Mouse (Mus musculus) midbrain, embryonic 11.5 days (tissue): ENCODE data around the gene Ttc29. TPM values are rescaled to one million over a fixed set of nuclear protein-coding genes. Genes with fewer than 3 reads are reported as not detected.

ENCODE experiments used
- ATAC-seq: fragments of 200-750 bp; cut with Nextera tagmentation; 2 replicates; pipeline ENCODE4 v1.8.0; 2017; ENCODE audit warnings: moderate TSS enrichment, moderate library complexity; ENCODE audit not compliant: low FRiP score
- DNase-seq: peaks from one replicate; pipeline ENCODE4 v3.0.0; 2015; ENCODE audit warnings: low spot score; ENCODE audit errors: missing footprints
- H3K27ac ChIP-seq: fragments of 300-500 bp; sonication (generic); 2 replicates; pipeline ENCODE4 v1.5.1; 2014; ENCODE audit warnings: low read depth, low read length
- H3K27me3 ChIP-seq: fragments of 300-500 bp; sonication (generic); 2 replicates; pipeline ENCODE4 v1.6.1; 2014; ENCODE audit warnings: mild to moderate bottlenecking, low read length, moderate library complexity, mixed read lengths; ENCODE audit not compliant: control insufficient read depth, insufficient read depth
- H3K36me3 ChIP-seq: fragments of 300-500 bp; sonication (generic); 2 replicates; pipeline ENCODE4 v1.6.1; 2014; ENCODE audit warnings: mild to moderate bottlenecking, low read length, moderate library complexity, mixed read lengths; ENCODE audit not compliant: control insufficient read depth, insufficient read depth
- H3K4me1 ChIP-seq: fragments of 300-500 bp; sonication (generic); 2 replicates; pipeline ENCODE4 v1.6.1; 2014; ENCODE audit warnings: low read length; ENCODE audit not compliant: control insufficient read depth, insufficient read depth
- H3K4me2 ChIP-seq: fragments of 300-500 bp; sonication (generic); 2 replicates; pipeline ENCODE4 v1.6.1; 2014; ENCODE audit warnings: mild to moderate bottlenecking, moderate library complexity
- H3K4me3 ChIP-seq: fragments of 300-500 bp; sonication (generic); 2 replicates; pipeline ENCODE4 v1.5.1; 2014; ENCODE audit warnings: low read depth, low read length
- H3K9ac ChIP-seq: fragments of 300-500 bp; sonication (generic); 2 replicates; pipeline ENCODE4 v1.6.1; 2014; ENCODE audit warnings: low read length
- H3K9me3 ChIP-seq: fragments of 300-500 bp; sonication (generic); 2 replicates; pipeline ENCODE4 v1.6.1; 2016; ENCODE audit warnings: low read length; ENCODE audit not compliant: control insufficient read depth
- WGBS: fragments of 180-500 bp; shearing (Covaris S2); extraction: QIAGEN DNeasy Blood & Tissue Kit; methylation state at CpG from one replicate; pipeline ENCODE4 v1.1.7; 2014; 5-methylcytosine and 5-hydroxymethylcytosine counted together
- polyA plus RNA-seq: library from polyadenylated mRNA; unstranded; fragments of >200 nt; fragmentation: Nextera tagmentation; extraction: Ambion mirVana; gene quantifications from 2 replicates; pipeline ENCODE4 v1.2.1, GENCODE M21; 2014

The Ttc29 gene
- polyA plus RNA-seq, 1 experiment from 2014 or later, result 0.41 TPM

- ATAC-seq (no peak), DNase-seq (peak; percentile 94)
- Histone ChIP-seq H3K9ac (no peak overlapping the region), H3K4me2 (peak overlapping the region; percentile 72), H3K9me3 (no peaks in the 10 kb centered on the region), H3K27ac (no peak overlapping the region), H3K27me3 (peaks cover 89% of the 10 kb centered on the region), H3K36me3 (no peaks in the 10 kb centered on the region), H3K4me1 (peaks cover 12% of the 10 kb centered on the region), H3K4me3 (peak overlapping the region; percentile 9; the same call in 1 of the 2 replicates)
- under 1% methylated on average over 8 of the region's 8 CpGs for WGBS
Measured at GRCm38 (mm10) chr8:78434340-78434739, 221.2 kb downstream of the Ttc29 start.

- Histone ChIP-seq H3K9ac (no peak overlapping the region), H3K4me3 (peak overlapping the region; percentile 35; the same call in 1 of the 2 replicates), H3K36me3 (no peaks in the 10 kb centered on the region), H3K27me3 (peaks cover 86% of the 10 kb centered on the region), H3K9me3 (no peaks in the 10 kb centered on the region), H3K4me1 (peaks cover 12% of the 10 kb centered on the region), H3K4me2 (peak overlapping the region; percentile 72), H3K27ac (no peak overlapping the region)
- under 1% methylated on average over 62 of the region's 62 CpGs for WGBS
- peak; percentile 96 for DNase-seq
- peak; percentile 41 for ATAC-seq
Measured at GRCm38 (mm10) chr8:78434823-78435623, 221.9 kb downstream of the Ttc29 start.

- peaks cover 86% of the 10 kb centered on the region for H3K27me3 ChIP-seq
- H3K4me1 ChIP-seq, result peaks cover 12% of the 10 kb centered on the region
- H3K9ac ChIP-seq, result no peak overlapping the region
- H3K27ac ChIP-seq, result no peak overlapping the region
- ATAC-seq, result no peak
- H3K4me3 ChIP-seq, result peak overlapping the region; percentile 35
- H3K36me3 ChIP-seq, result no peaks in the 10 kb centered on the region
- H3K4me2 ChIP-seq, result peak overlapping the region; percentile 72
- peak; percentile 91 for DNase-seq
- under 1% methylated on average over 18 of the region's 18 CpGs for WGBS
- H3K9me3 ChIP-seq, result no peaks in the 10 kb centered on the region
Measured at GRCm38 (mm10) chr8:78435624-78435960, 222.5 kb downstream of the Ttc29 start.

- peak; percentile 96 for DNase-seq
- WGBS, result under 1% methylated on average over 47 of the region's 54 CpGs
- H3K9me3 ChIP-seq, result no peaks in the 10 kb centered on the region
- ATAC-seq, result peak; percentile 70
- no peaks in the 10 kb centered on the region for H3K36me3 ChIP-seq
- H3K9ac ChIP-seq, result peak within 1 kb of the TSS; percentile 36; the same call in 1 of the 2 replicates
- peaks cover 88% of the 10 kb centered on the region for H3K27me3 ChIP-seq
- peak within 1 kb of the TSS; percentile 35 for H3K4me3 ChIP-seq
- H3K27ac ChIP-seq, result no peak within 1 kb of the TSS
- H3K4me2 ChIP-seq, result peak within 1 kb of the TSS; percentile 72
- H3K4me1 ChIP-seq, result peaks cover 12% of the 10 kb centered on the region
Measured at GRCm38 (mm10) chr8:78436071-78436651, 223.1 kb downstream of the Ttc29 start, which contains the start of gene Pou4f2. TSS of gene Pou4f2 (minus strand) at chr8:78436645.

GRCm38 (mm10) chr8:78436661-78437060 lies 223.6 kb downstream of the Ttc29 start:
- ATAC-seq, result peak; percentile 52
- peak overlapping the region; percentile 35 for H3K4me3 ChIP-seq
- no peak overlapping the region for H3K27ac ChIP-seq
- H3K36me3 ChIP-seq, result no peaks in the 10 kb centered on the region
- peak; percentile 92 for DNase-seq
- 1% methylated on average over 15 of the region's 25 CpGs for WGBS
- peak overlapping the region; percentile 72 for H3K4me2 ChIP-seq
- peaks cover 12% of the 10 kb centered on the region for H3K4me1 ChIP-seq
- H3K9me3 ChIP-seq, result no peaks in the 10 kb centered on the region
- no peak overlapping the region for H3K9ac ChIP-seq
- peaks cover 89% of the 10 kb centered on the region for H3K27me3 ChIP-seq

- WGBS, result 2% methylated on average over 32 of the region's 32 CpGs
- peak; percentile 28; the same call in 1 of the 2 replicates for ATAC-seq
- H3K9ac ChIP-seq, result no peak overlapping the region
Measured at GRCm38 (mm10) chr8:78437140-78438045, 224.3 kb downstream of the Ttc29 start.

GRCm38 (mm10) chr8:78438121-78438520 lies 225.0 kb downstream of the Ttc29 start:
- no peak overlapping the region for H3K27ac ChIP-seq
- peaks cover 85% of the 10 kb centered on the region for H3K27me3 ChIP-seq
- no peaks in the 10 kb centered on the region for H3K36me3 ChIP-seq
- H3K4me1 ChIP-seq, result peaks cover 12% of the 10 kb centered on the region
- no peak overlapping the region for H3K9ac ChIP-seq
- 0 out of 2 replicates have a peak overlapping the region, but pooled peaks have one; percentile 12 for H3K4me3 ChIP-seq
- DNase-seq (peak; percentile 92), ATAC-seq (no peak)
- peak overlapping the region; percentile 22; the same call in 1 of the 2 replicates for H3K4me2 ChIP-seq
- 2% methylated on average over 18 of the region's 18 CpGs for WGBS
- no peaks in the 10 kb centered on the region for H3K9me3 ChIP-seq

More at GRCm38 (mm10) chr8:78437140-78438045, 224.3 kb downstream of the Ttc29 start:
- Histone ChIP-seq H3K27me3 (peaks cover 87% of the 10 kb centered on the region), H3K4me3 (peak overlapping the region; percentile 35), H3K9me3 (no peaks in the 10 kb centered on the region), H3K27ac (no peak overlapping the region), H3K4me1 (peaks cover 12% of the 10 kb centered on the region), H3K4me2 (peak overlapping the region; percentile 72), H3K36me3 (no peaks in the 10 kb centered on the region)
- peak; percentile 94 for DNase-seq

GRCm38 (mm10) chr8:78442781-78443180 lies 229.7 kb downstream of the Ttc29 start:
- ATAC-seq (no peak), DNase-seq (peak; percentile 14)
- WGBS, result 78% methylated on average over 1 of the region's 1 CpGs
- Histone ChIP-seq H3K4me3 (no peak overlapping the region), H3K27me3 (peaks cover 40% of the 10 kb centered on the region), H3K9me3 (no peaks in the 10 kb centered on the region), H3K27ac (no peak overlapping the region), H3K4me2 (no peak overlapping the region), H3K36me3 (no peaks in the 10 kb centered on the region), H3K4me1 (no peaks in the 10 kb centered on the region; the same call in 1 of the 2 replicates), H3K9ac (no peak overlapping the region)
